Mouse (Mus musculus) embryonic facial prominence, embryonic 13.5 days (tissue): ENCODE measurements around the gene Ptpra. TPM values are rescaled to one million over a fixed set of nuclear protein-coding genes. Genes with fewer than 3 reads are reported as not detected.

Experiments
- ATAC-seq: fragments of 200-750 bp; cut with Nextera tagmentation; 2 replicates; pipeline ENCODE4 v1.8.0; 2017; ENCODE audit warnings: low read depth; ENCODE audit not compliant: insufficient number of reproducible peaks, insufficient read depth, low FRiP score, low TSS enrichment
- H3K27ac ChIP-seq: fragments of 300-500 bp; sonication (generic); 2 replicates; pipeline ENCODE4 v1.5.1; 2015; ENCODE audit warnings: moderate library complexity, mild to moderate bottlenecking, inconsistent platforms
- H3K27me3 ChIP-seq: fragments of 300-500 bp; sonication (generic); 2 replicates; pipeline ENCODE4 v1.6.1; 2015; ENCODE audit warnings: mild to moderate bottlenecking, inconsistent platforms
- H3K36me3 ChIP-seq: fragments of 300-500 bp; sonication (generic); 2 replicates; pipeline ENCODE4 v1.6.1; 2015; ENCODE audit warnings: mild to moderate bottlenecking, inconsistent platforms
- H3K4me1 ChIP-seq: fragments of 300-500 bp; sonication (generic); 2 replicates; pipeline ENCODE4 v1.6.1; 2015; ENCODE audit warnings: inconsistent platforms
- H3K4me2 ChIP-seq: fragments of 300-500 bp; sonication (generic); 2 replicates; pipeline ENCODE4 v1.6.1; 2015; ENCODE audit warnings: moderate library complexity, mild to moderate bottlenecking, inconsistent platforms
- H3K4me3 ChIP-seq: fragments of 300-500 bp; sonication (generic); 2 replicates; pipeline ENCODE4 v1.5.1; 2015; ENCODE audit warnings: mild to moderate bottlenecking, inconsistent platforms
- H3K9ac ChIP-seq: fragments of 300-500 bp; sonication (generic); 2 replicates; pipeline ENCODE4 v1.6.1; 2015; ENCODE audit warnings: mild to moderate bottlenecking, inconsistent platforms
- H3K9me3 ChIP-seq: fragments of 300-500 bp; sonication (generic); 2 replicates; pipeline ENCODE4 v1.6.1; 2016; ENCODE audit warnings: inconsistent platforms
- WGBS: fragments of 180-500 bp; shearing (Covaris S2); methylation state at CpG from one replicate; pipeline ENCODE4 v1.1.7; 2015; ENCODE audit warnings: mixed read lengths; 5-methylcytosine and 5-hydroxymethylcytosine counted together
- polyA plus RNA-seq: library from polyadenylated mRNA; unstranded; fragments of >200 nt; fragmentation: Nextera tagmentation; extraction: Ambion mirVana; gene quantifications from 2 replicates; pipeline ENCODE4 v1.2.1, GENCODE M21; 2015

Ptpra gene
- polyA plus RNA-seq, 1 experiment from 2014 or later = 114 TPM

DNA sequence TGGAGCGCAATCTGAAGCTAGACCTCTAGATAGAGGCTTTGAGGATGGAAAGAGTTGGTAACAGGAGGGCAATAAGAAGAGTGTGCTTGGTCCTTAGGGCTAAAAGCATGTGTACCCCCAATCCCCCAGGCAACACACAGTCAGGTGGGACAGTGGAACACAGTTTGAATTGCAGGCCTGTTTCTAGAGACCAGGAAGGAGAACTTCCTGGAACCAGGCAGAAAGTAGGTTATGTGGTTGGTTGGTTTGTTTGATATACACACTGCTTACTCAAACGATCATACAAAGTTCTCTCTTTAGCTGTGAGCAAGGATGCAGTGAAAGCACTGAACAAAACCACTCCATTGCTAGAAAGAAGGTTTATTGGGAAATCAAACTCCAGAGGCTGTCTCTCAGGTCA is 82.1 kb downstream of the Ptpra start:
- WGBS = 91% methylated on average over 2 of the region's 2 CpGs
- H3K4me1 ChIP-seq = no peaks in the 10 kb centered on the region
- no peaks in the 10 kb centered on the region for H3K9me3 ChIP-seq
- H3K4me3 ChIP-seq = no peak overlapping the region
- no peak overlapping the region for H3K9ac ChIP-seq
- no peak overlapping the region for H3K27ac ChIP-seq
- no peak overlapping the region for H3K4me2 ChIP-seq
- no peak for ATAC-seq
- peaks cover 72% of the 10 kb centered on the region for H3K36me3 ChIP-seq
- H3K27me3 ChIP-seq = no peaks in the 10 kb centered on the region

DNA sequence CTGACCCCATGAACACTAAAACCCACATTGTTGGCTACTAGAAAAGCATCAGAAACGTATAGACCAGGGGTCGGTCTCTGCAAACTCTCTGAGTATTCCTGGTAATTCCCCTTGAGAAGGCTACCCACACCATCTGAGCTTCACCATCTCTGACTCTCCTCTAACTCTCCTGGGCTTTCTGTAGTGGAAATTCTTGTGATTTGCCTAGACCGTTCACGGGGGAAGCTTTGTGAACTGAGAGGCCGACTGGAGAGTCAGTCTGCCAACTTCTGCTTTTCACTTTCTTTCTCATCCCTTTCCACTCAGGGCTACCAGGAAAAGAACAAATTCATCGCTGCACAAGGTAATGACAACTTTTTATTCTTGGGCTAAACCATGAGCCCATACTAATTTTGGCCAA is 84.9 kb downstream of the Ptpra start:
- Histone ChIP-seq H3K27ac (no peak overlapping the region), H3K9me3 (no peaks in the 10 kb centered on the region), H3K9ac (no peak overlapping the region), H3K4me3 (no peak overlapping the region), H3K36me3 (peaks cover 78% of the 10 kb centered on the region), H3K4me1 (no peaks in the 10 kb centered on the region), H3K4me2 (no peak overlapping the region), H3K27me3 (no peaks in the 10 kb centered on the region)
- no peak for ATAC-seq
- 87% methylated on average over 6 of the region's 6 CpGs for WGBS

DNA sequence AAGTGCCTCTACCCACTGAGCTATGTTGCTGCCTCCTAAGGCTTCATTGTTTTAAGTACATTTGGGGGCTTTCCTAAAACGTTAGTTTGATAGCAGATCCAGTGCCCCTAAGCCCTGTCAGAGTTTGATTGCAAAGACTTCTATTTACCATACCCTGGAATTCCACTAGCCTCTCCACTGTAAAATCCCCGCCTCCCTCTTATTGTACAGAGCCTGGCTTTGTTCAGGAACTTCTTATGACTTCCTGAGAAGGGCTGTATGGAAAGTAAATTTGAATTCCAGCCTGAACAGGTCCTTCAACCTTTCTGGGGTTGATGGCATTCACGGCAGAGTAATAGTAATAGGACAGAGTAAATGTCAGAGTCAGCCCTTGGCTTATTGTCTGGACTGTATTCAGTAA is 86.8 kb downstream of the Ptpra start:
- Histone ChIP-seq H3K9ac (no peak overlapping the region), H3K27ac (no peak overlapping the region), H3K4me1 (no peaks in the 10 kb centered on the region), H3K36me3 (peaks cover 91% of the 10 kb centered on the region), H3K4me2 (no peak overlapping the region), H3K27me3 (no peaks in the 10 kb centered on the region), H3K9me3 (no peaks in the 10 kb centered on the region), H3K4me3 (no peak overlapping the region)
- whole genome bisulfite sequencing = 73% methylated on average over 3 of the region's 3 CpGs
- no peak for ATAC-seq

DNA sequence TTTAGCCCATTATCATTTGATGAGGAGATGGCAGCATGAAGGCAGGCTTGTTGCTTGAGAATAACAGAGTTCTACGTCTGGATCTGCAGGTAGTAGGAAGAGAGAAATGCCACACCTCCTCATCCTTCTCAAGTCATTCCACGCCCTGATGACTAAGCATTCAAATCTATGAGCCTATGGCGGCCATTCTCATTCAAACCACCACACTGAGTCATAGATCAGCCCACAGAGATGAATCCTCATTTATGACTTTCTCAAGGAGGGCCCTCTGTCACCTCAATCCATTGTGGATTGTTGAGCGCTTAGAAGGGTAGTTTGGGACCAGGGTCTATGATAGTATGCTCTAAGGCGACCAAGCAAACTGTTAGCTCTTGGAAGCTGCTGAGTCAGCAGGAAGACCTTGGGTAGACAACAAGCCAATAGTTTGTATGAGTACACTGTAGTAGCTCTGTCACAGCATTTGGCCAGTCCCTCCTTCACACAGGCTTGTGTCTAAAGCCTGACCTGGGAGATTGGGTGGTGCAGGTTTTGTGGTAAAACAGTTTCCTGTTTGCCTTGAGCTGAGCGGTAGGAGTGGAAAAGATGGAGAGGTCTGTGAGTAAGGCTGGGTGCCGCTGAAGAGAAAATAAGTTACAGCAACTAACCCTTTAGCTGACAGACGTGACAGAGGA is 88.9 kb downstream of the Ptpra start:
- no peak for ATAC-seq
- H3K36me3 ChIP-seq = peaks cover 94% of the 10 kb centered on the region

DNA sequence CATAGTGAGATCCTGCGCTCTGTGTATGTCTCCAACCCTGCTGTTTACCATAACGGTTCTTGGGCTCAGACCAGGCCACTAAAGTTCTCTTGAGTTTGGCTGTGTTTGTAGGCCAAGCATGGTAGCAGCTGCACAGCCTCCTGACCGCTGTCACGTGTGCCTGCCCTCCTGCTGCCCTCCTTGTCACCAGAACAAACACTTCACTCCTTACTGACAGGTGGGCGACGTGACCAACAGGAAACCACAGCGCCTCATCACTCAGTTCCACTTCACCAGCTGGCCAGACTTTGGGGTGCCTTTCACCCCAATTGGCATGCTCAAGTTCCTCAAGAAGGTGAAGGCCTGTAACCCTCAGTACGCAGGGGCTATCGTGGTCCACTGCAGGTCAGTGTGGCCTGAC is 90.2 kb downstream of the Ptpra start:
- Histone ChIP-seq H3K4me3 (no peak overlapping the region), H3K9ac (no peak overlapping the region), H3K36me3 (peaks cover 95% of the 10 kb centered on the region), H3K27ac (no peak overlapping the region), H3K9me3 (no peaks in the 10 kb centered on the region), H3K4me1 (no peaks in the 10 kb centered on the region), H3K27me3 (no peaks in the 10 kb centered on the region), H3K4me2 (no peak overlapping the region)
- WGBS = 93% methylated on average over 9 of the region's 9 CpGs
- ATAC-seq = no peak

More for the DNA sequence above, 88.9 kb downstream of the Ptpra start:
- no peak overlapping the region for H3K27ac ChIP-seq
- 91% methylated on average over 8 of the region's 8 CpGs for WGBS
- H3K4me3 ChIP-seq = no peak overlapping the region
- no peaks in the 10 kb centered on the region for H3K9me3 ChIP-seq
- H3K4me2 ChIP-seq = no peak overlapping the region
- H3K27me3 ChIP-seq = no peaks in the 10 kb centered on the region
- H3K4me1 ChIP-seq = no peaks in the 10 kb centered on the region
- no peak overlapping the region for H3K9ac ChIP-seq

GRCm38 (mm10) chr2:130546957-130547356 is 96.9 kb downstream of the Ptpra start:
- peaks cover 99% of the 10 kb centered on the region for H3K36me3 ChIP-seq

GRCm38 (mm10) chr2:130554841-130555240 is 104.8 kb downstream of the Ptpra start:
- no peak overlapping the region for H3K4me2 ChIP-seq
- ATAC-seq = no peak
- H3K9ac ChIP-seq = no peak overlapping the region
- no peaks in the 10 kb centered on the region for H3K27me3 ChIP-seq
- no peak overlapping the region for H3K27ac ChIP-seq
- no peaks in the 10 kb centered on the region for H3K4me1 ChIP-seq
- peaks cover 83% of the 10 kb centered on the region for H3K36me3 ChIP-seq
- WGBS = 89% methylated on average over 7 of the region's 7 CpGs
- H3K9me3 ChIP-seq = no peaks in the 10 kb centered on the region
- no peak overlapping the region for H3K4me3 ChIP-seq

More at GRCm38 (mm10) chr2:130546957-130547356, 96.9 kb downstream of the Ptpra start:
- Histone ChIP-seq H3K4me3 (no peak overlapping the region), H3K4me1 (no peaks in the 10 kb centered on the region), H3K9ac (no peak overlapping the region), H3K27me3 (no peaks in the 10 kb centered on the region), H3K9me3 (no peaks in the 10 kb centered on the region), H3K4me2 (no peak overlapping the region), H3K27ac (no peak overlapping the region)
- ATAC-seq = no peak
- WGBS = 89% methylated on average over 8 of the region's 8 CpGs

- H3K9ac ChIP-seq = no peak overlapping the region
- no peak overlapping the region for H3K4me2 ChIP-seq
- H3K27ac ChIP-seq = no peak overlapping the region
- ATAC-seq = no peak
- H3K4me1 ChIP-seq = no peaks in the 10 kb centered on the region
- H3K36me3 ChIP-seq = peaks cover 68% of the 10 kb centered on the region
- no peak overlapping the region for H3K4me3 ChIP-seq
- H3K27me3 ChIP-seq = no peaks in the 10 kb centered on the region
- 88% methylated on average over 1 of the region's 1 CpGs for WGBS
- no peaks in the 10 kb centered on the region for H3K9me3 ChIP-seq
Measured at GRCm38 (mm10) chr2:130556292-130556691, 106.2 kb downstream of the Ptpra start.

GRCm38 (mm10) chr2:130557462-130557861 is 107.4 kb downstream of the Ptpra start:
- Histone ChIP-seq H3K36me3 (peaks cover 56% of the 10 kb centered on the region), H3K9me3 (no peaks in the 10 kb centered on the region), H3K4me2 (no peak overlapping the region), H3K27ac (no peak overlapping the region), H3K9ac (no peak overlapping the region), H3K27me3 (no peaks in the 10 kb centered on the region), H3K4me3 (no peak overlapping the region), H3K4me1 (no peaks in the 10 kb centered on the region)
- ATAC-seq = no peak
- 97% methylated on average over 2 of the region's 2 CpGs for WGBS

DNA sequence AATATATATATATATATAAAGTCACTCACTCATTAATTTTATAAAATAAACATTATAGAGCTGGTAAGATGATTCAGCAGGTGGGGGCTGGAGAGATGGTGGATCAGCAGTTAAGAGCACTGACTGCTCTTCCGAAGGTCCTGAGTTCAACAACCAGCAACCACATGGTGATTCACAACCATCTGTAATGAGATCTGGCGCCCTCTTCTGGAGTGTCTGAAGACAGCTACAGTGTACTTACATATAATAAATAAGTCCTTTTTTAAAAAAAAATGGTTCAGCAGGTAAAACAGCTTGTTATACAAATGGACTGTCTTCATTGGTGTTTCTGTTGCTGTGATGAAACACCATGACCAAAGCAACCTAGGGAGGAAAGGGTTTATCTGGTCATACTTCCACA is 107.9 kb downstream of the Ptpra start:
- peaks cover 51% of the 10 kb centered on the region for H3K36me3 ChIP-seq
- peaks cover 5% of the 10 kb centered on the region for H3K4me1 ChIP-seq
- H3K4me2 ChIP-seq = no peak overlapping the region
- H3K9me3 ChIP-seq = no peaks in the 10 kb centered on the region
- 69% methylated on average over 2 of the region's 2 CpGs for WGBS
- H3K27ac ChIP-seq = no peak overlapping the region
- no peak overlapping the region for H3K4me3 ChIP-seq
- no peak overlapping the region for H3K9ac ChIP-seq
- no peaks in the 10 kb centered on the region for H3K27me3 ChIP-seq
- no peak for ATAC-seq

DNA sequence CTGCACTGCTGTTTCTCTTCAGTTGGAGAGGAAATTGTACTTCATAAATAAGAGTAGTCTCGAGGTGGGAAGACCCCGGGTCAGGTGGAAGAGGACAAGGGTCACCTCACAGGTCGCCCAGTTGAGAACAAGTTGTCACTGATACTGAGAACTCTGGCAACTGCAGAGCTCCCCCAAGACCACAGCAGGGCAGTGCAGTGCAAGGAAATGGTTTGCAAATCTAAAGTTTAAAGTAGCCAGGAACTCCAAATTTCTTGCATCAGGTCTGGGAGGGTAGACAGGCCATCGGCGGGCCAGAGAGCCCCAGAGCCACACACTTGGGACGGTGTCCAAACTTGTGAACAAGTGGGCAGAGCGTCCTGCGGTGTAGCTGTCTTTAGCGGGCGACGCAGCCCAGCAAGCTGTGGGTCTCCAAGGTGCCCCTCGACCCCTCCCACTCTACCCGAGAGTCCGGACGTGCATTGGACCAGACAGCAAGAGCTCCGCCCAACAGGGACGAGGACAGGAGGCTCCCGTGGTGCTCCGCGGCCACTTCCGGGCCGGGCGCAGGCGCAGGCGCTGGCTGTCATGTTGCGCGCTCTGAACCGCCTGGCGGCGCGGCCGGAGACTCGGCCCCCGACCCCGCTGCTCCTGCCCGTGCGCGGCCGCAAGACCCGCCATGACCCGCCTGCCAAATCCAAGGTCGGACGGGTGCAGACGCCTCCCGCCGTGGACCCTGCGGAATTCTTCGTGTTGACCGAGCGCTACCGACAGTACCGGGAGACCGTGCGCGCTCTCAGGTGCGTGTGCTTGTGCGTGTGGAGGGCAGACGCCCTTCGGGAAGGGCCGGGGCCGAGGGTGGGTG is 113.4 kb downstream of the Ptpra start, which contains the start of gene Mrps26:
TSS of gene Mrps26 (plus strand) at position 531 of the 844 bp plus-strand sequence.
- Histone ChIP-seq H3K4me3 (peak within 1 kb of the TSS; percentile 95), H3K9me3 (no peaks in the 10 kb centered on the region), H3K4me1 (peaks cover 20% of the 10 kb centered on the region), H3K36me3 (peaks cover 19% of the 10 kb centered on the region), H3K27ac (peak within 1 kb of the TSS; percentile 72), H3K27me3 (no peaks in the 10 kb centered on the region), H3K9ac (peak within 1 kb of the TSS; percentile 93), H3K4me2 (peak within 1 kb of the TSS; percentile 94)
- peak; percentile 96 for ATAC-seq
- WGBS = under 1% methylated on average over 61 of the region's 61 CpGs

DNA sequence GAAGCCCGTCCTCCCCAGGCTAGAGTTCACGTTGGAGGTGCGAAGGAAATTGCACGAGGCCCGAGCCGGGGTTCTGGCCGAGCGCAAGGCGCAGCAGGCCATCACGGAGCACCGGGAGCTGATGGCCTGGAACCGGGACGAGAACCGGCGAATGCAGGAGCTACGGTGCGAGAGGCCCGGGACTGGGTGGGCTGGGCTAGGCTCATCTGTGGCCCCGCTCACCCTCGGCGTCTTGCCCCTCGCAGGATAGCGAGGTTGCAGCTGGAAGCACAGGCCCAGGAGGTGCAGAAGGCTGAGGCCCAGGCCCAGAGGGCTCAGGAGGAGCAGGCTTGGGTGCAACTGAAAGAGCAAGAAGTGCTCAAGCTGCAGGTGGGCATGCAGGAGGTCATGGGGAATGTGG is 114.0 kb downstream of the Ptpra start:
- H3K4me1 ChIP-seq = peaks cover 20% of the 10 kb centered on the region
- H3K36me3 ChIP-seq = peaks cover 19% of the 10 kb centered on the region
- H3K27me3 ChIP-seq = no peaks in the 10 kb centered on the region
- ATAC-seq = no peak
- H3K4me2 ChIP-seq = peak overlapping the region; percentile 94
- H3K4me3 ChIP-seq = peak overlapping the region; percentile 95
- under 1% methylated on average over 23 of the region's 23 CpGs for WGBS
- H3K9me3 ChIP-seq = no peaks in the 10 kb centered on the region
- H3K27ac ChIP-seq = no peak overlapping the region; the same call in 1 of the 2 replicates
- H3K9ac ChIP-seq = peak overlapping the region; percentile 93
